Mouse (Mus musculus) MEL (cell line): Measurements from ENCODE around the gene 4930519G04Rik.

Experiments
- CTCF ChIP-seq, 3 experiments: IDR thresholded peaks in 2 of 3; conservative IDR thresholded peaks in 1 of 3; 2 replicates each; pipeline ENCODE4 v1.5.1; 2011 to 2012; ENCODE audit warnings: low read length in 3 of 3, low read depth in 2 of 3, mild to moderate bottlenecking in 2 of 3, improper control_type of control experiment in 1 of 3, inconsistent platforms in 1 of 3, mixed read lengths in 1 of 3, moderate library complexity in 1 of 3; ENCODE audit not compliant: control insufficient read depth in 1 of 3, insufficient read depth in 1 of 3, poor library complexity in 1 of 3, severe bottlenecking in 1 of 3
- E2F4 ChIP-seq: IDR thresholded peaks from 2 replicates; pipeline ENCODE4 v1.6.1; 2011; ENCODE audit warnings: low read depth, low read length, improper control_type of control experiment, borderline replicate concordance
- ELF1 ChIP-seq: IDR thresholded peaks from 2 replicates; pipeline ENCODE4 v1.6.1; 2014; ENCODE audit warnings: low read depth, mild to moderate bottlenecking, inconsistent platforms, low read length, improper control_type of control experiment, moderate library complexity
- EP300 ChIP-seq, 2 experiments: IDR thresholded peaks; 2 replicates each; pipeline ENCODE4 v1.6.1; 2011; ENCODE audit warnings: improper control_type of control experiment in 2 of 2, low read length in 2 of 2, low read depth in 1 of 2, mild to moderate bottlenecking in 1 of 2
- GATA1 ChIP-seq: IDR thresholded peaks from 2 replicates; pipeline ENCODE4 v1.6.1; 2011; ENCODE audit warnings: low read depth, low read length, improper control_type of control experiment
- POLR2A ChIP-seq, 2 experiments: IDR thresholded peaks; 2 replicates each; pipeline ENCODE4 v1.6.1; 2011 to 2012; ENCODE audit warnings: low read length in 2 of 2, mild to moderate bottlenecking in 2 of 2, control low read depth in 1 of 2, improper control_type of control experiment in 1 of 2, low read depth in 1 of 2, moderate library complexity in 1 of 2; ENCODE audit not compliant: control insufficient read depth in 1 of 2, insufficient read depth in 1 of 2, poor library complexity in 1 of 2
- POLR2AphosphoS5 ChIP-seq: IDR thresholded peaks from 2 replicates; pipeline ENCODE4 v1.6.1; 2012; ENCODE audit warnings: low read depth, borderline replicate concordance, mild to moderate bottlenecking, inconsistent platforms, low read length, moderate library complexity, mixed read lengths
- TBP ChIP-seq: IDR thresholded peaks from 2 replicates; pipeline ENCODE4 v1.8.0; 2011; ENCODE audit warnings: low read depth, low read length, improper control_type of control experiment
- ZNF384 ChIP-seq: IDR thresholded peaks from 2 replicates; pipeline ENCODE4 v1.6.1; 2012; ENCODE audit warnings: low read depth, mild to moderate bottlenecking, inconsistent platforms, low read length, improper control_type of control experiment

DNA sequence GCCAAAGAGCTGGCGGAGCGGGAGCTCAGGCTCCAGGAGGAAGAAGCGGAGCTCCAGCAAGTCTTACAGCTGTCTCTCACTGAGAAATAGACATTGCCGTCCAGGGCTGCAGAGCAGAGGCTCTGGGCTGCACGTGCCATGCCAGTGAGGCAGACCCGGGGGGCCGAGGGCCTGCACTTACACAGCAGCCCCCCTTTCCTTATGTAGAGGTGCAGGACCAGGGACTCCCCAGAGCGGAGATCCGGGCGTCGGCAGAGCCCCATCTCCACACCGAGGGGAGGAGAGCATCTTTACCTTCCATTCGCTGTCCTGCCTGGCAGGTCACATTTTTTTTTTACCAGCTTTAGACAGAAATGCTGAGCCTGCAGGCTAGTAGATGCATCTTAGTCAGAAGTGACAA lies 49.1 kb upstream of the 4930519G04Rik start:
- TF ChIP-seq POLR2A (IDR thresholded peaks at IDR 0.05; ENCODE audit: control insufficient read depth in 1 of 2, insufficient read depth in 1 of 2, low read depth in 1 of 2, low read length in 2 of 2, poor library complexity in 1 of 2) (no peak), ZNF384 (no peak), TBP (no peak), CTCF (IDR thresholded peaks at IDR 0.05 in 2 of 3, conservative IDR thresholded peaks at IDR 0.05 in 1 of 3; ENCODE audit: control insufficient read depth in 1 of 3, insufficient read depth in 1 of 3, low read depth in 2 of 3, low read length in 3 of 3, poor library complexity in 1 of 3, severe bottlenecking in 1 of 3) (no peak), E2F4 (no peak), GATA1 (no peak), EP300 (IDR thresholded peaks at IDR 0.05; ENCODE audit: low read depth in 1 of 2, low read length in 2 of 2) (no peak), POLR2AphosphoS5 (no peak), ELF1 (no peak)
